Mouse (Mus musculus) CD4-positive helper T cell, adult 2 months (primary cell): Measurements from ENCODE around the gene Gm49325.
A peak's percentile ranks its signal among the peaks of the same experiment; 100 is the strongest.

ENCODE experiments used
- DNase-seq: peaks from one replicate; pipeline ENCODE4 v3.0.0-alpha.2; 2012; ENCODE audit warnings: low read depth, missing footprints, low spot score

The Gm49325 gene

DNA sequence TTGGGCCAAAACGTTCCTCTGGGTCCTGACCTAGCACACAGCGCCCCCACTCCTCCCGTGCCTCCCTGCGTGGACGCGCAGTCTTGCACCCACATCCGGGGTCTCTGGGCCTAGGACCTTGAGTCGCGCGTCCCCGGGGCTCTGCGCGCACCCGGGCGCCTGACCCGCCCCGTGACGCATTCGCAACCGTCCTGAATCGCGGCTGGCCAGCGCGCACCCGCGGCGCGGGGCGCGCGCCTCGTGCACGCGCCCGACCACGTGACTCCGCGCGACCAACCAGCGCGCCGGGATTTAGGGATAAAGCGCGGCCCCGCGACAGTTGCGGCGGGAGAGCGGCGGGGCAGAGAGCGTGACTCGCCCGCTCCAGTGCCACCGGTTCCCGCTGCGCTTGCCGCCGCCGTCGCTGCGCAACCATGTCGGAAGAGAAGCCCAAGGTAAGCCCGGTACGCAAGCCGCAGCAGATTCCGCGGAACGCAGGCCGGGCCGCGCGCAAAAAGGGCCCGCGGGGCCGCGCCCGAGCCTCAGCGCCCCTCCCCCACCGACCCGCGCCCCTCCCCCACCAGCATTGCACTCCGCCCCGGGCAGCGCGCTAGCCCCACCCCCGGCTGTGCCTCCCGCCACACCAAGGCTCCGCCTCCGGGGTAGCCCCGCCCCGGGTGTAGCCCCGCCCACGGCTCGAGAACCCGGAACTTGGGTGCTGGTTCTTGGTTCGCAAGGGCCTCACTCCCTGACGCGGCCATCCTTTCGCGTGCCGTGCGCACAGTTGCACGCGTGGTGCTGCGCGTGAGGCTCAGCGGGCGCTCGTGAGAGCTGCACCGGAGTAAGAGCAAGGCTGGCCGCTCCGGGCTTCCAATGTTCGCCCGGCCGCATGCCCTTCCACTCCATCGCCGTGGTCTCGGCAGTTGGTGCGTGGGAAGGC, at the start of gene Gm49325, which contains the start of gene Sumo3:
TSS of gene Gm49325 (plus strand) at position 290 of the 919 bp plus-strand sequence.
TSS of gene Sumo3 (plus strand) at position 190 of the 919 bp plus-strand sequence.
- DNase-seq = peak; percentile 97

DNA sequence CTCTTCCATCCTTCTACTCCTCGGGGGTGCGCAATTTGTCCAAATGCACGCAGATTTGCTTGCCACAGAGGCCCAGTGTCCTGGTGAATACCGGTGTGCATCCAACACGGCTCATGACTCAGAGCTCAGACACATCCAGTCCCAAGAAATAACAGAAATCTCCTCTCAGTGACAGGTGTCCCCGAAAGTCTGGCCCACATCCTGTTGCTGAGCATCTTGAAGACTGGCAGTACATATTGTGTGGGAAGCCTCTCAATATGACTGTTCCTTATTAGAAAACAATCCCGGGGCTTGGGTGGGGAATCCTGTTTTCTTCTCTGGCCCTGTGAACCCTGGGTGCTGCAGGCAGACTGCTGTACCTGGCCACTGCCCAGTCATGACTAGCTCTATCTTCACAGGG, 49.4 kb upstream of the Gm49325 start:
- peak; percentile 45 for DNase-seq

GRCm38 (mm10) chr10:77557641-77558040, 48.4 kb upstream of the Gm49325 start:
- DNase-seq = peak; percentile 30

DNA sequence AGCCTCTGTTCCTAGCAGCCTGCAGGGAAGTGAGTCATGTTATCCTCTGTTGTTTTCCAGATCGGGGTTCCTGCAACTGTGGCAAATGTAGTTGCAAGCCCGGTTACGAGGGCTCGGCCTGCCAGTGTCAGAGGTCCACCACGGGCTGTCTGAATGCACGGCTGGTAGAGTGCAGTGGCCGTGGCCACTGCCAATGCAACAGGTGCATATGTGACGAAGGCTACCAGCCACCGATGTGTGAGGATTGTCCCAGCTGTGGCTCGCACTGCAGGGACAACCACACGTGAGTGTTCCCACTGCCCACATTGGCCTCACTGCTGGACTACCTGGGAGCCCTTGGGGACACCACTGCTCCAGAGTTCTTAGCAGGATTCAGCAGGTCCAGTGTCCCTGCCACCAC, 45.9 kb upstream of the Gm49325 start:
- no peak for DNase-seq

- no peak for DNase-seq
Observed at GRCm38 (mm10) chr10:77560830-77561229, 45.2 kb upstream of the Gm49325 start.

GRCm38 (mm10) chr10:77561508-77561907, 44.5 kb upstream of the Gm49325 start:
- no peak for DNase-seq

DNA sequence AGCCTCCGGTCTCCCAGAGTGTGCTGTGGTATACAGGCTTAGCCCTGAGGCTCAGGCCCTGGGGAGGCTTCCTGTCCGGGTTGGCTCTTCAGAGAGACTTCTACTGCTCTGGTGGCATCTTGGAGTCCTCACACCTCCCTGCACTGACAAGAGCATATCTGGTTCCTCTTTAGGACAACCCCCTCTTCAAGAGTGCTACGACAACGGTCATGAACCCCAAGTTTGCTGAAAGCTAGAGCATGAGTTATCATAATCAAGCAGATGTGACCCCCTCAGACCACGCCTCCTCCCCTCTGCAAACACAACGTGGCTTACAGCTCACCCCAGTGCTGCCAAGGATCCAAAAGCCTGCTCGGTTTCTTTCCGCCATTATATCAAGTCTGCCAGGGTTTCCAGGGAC, 41.0 kb upstream of the Gm49325 start:
- no peak for DNase-seq

DNA sequence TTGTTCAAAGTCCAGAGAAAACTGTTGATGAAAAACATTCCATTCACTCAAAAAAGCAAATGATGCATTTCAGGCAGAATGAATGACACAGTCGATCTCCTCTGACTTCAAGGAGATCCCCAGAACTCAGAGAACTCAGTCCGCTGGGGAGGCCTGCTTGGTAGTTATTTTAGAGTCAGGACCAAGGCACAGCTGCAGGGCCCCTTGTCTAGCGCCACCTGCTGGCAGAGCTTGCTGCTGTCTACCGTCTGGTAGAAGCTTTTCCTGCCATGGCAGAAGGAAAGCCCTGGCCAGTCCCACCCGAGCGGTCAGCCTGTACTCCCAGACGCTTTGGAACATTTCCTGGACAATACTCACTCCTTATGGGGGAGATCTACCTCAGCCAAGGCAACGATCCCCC, 39.3 kb upstream of the Gm49325 start:
- DNase-seq = peak; percentile 80

DNA sequence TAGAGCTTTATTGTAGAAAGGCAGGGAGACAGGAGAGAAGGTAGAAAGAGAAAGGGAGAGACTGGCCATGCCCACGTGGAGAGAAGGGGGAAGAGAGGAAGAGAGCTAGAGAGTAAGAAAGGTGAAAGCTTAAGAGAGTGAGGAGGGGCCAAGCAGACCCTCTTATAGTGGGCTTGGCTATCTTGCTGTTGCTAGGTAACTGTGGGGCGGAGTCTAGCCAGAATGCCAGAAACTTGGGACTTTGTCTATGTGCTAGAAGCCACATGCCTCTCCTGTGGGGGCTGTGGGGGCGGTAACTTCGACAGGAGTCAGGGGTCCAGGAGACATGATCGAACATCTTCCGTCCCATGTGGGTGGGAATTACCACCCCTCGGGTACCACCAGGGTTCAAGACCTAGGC, 36.5 kb upstream of the Gm49325 start:
- no peak for DNase-seq

GRCm38 (mm10) chr10:77569973-77570658, 35.9 kb upstream of the Gm49325 start:
- no peak for DNase-seq

DNA sequence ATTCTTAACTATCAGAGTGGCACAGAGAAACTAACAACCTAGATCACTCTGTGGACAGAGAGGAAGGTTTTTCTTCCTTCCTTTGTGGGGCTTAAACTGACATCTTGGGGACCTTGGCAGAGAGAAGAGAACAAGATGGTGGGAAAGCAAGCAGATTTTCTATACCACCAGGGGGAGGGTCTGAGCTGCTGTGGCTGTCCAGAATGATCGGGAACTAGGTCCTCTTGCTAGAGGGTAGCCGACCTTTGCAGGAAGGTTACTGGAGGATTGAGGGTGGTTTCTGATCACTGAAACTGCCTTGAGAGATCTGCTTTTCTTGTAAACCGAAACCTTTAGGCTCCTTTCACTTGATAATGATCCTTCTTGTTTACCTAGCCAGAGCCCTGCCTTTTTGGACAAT, 33.8 kb upstream of the Gm49325 start:
- DNase-seq = peak; percentile 30

- DNase-seq = no peak
Observed at GRCm38 (mm10) chr10:77573162-77573561, 32.8 kb upstream of the Gm49325 start.

DNA sequence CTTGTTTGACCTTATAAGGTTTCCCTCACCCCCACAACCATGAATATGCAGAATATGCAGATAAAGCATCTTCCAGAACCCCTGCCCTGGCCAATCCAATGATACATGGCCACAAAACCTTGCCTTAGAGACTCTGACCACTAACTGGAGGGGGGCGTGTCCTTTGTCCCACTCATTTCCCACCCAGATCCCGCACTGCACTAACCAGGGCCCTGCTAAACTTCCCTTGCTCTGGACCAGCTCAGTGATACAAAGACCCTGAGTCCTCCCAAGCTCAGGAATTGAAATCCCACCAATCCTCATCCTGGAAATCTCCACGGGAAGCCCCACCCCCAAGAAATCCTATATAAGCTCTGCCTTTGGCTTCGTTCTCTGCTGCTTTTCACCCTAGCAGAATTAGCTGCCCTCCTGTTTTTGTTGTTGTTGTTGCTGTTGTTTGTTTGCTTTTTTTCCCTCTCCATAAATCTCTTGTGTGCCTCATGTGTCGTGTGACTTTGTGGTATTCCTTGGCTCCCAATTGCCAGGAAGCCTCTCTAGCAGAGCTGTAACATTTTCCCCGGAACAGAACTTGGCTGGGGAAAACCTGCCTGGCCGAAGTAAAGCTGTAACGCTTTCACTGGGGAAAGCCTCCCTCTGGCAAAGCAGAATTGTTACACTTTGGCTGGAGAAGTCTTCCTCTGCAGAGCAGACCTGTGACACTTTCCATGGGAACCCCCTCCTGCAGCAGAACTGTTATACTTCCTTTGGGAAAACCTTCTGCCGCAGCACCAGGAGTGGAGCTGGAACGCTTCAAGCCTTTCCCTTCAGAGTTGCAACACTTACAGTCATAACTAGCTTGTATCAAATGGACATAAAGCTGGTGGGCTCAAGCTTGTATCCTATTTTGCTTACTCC, 25.7 kb upstream of the Gm49325 start:
- DNase-seq = no peak

DNA sequence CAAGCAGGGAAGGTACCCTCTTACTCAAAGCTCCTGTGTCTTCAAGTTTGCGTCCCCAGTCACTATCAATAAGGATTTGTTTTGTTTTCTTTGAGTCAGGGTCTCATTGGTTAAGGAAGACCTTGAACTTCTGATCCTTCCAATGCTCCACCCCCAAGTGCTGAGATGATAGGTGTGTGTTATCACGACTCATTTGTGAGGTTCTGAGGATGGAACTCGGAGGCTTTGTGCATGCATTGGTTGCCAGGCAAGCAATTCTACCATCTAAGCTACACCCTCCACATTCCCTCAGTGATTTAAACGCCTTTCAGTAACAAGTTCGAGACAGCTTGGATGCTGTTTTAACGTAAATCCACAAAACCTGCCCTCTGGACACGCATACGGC, 25.0 kb upstream of the Gm49325 start:
- no peak for DNase-seq

- peak; percentile 99 for DNase-seq
Observed at GRCm38 (mm10) chr10:77581408-77582284, 24.4 kb upstream of the Gm49325 start, which contains the start of gene Pttg1ip. Gene Pttg1ip (plus strand): TSS chr10:77581720.

DNA sequence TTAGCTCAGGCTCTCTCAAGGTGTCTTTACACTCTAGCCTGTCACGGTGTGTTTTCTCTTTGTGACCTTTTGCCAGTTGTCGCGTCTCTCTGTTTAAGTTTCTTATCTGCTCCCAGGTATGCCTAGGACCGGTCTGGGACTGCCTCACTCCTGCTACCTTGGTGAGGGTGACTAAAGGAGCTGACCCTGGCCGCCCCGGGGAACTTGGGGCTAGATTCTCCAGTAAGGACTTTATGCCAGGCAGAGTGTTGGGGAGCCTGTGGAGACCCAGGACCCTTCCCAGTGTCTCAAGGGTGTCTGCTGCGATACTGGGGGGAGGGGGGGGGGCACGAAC, 23.7 kb upstream of the Gm49325 start:
- no peak for DNase-seq

DNA sequence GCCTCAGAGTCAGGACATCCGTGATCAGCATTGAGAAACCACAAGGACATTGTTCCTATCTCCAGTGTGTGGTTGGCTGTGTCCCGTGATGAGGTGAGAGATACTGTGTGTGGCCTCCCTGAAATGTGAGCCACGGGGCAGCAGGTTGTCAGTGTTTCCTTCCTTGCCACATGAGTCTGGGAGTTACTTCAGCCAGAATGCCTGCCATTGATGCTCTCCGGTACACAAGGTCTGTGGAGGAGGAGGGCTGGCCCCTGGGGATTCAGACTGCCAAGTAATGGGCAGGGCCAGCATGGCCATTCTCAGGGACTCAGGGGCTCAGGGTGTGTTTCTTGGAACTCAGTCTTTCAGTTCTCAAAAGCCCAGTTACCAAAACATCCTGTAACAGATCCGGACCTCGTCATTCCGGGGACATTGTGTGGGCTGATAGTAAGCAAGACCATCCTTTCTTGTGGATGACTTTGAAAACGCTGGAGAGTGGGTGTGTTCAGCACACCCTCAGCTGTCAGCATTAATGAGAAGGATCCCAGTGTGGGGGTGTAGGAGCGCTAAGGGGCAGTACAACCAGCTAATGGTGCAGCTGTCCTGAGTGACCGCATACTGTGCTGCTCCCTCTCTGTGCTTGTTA, 22.1 kb upstream of the Gm49325 start:
- peak; percentile 65 for DNase-seq

DNA sequence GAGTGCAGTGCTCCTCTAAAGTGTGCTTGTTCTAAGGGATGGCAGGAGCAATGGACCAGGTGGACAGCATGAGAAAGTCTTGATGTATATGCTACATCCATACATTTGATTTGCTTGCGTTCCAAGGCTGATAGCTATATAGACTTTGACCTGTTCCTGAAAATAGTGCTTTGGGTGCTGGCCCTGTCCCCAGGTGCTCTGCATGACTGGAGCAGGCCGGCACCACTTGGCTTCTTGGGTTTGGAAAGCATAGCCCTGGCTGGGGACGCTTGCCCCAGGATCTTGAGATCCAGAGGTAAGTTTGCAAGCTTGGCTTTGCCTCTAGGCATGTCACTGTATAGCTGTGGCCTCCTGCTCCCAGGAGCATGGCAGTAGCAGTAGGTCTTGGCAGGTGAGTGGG, 19.4 kb upstream of the Gm49325 start:
- no peak for DNase-seq

- no peak for DNase-seq
Observed at GRCm38 (mm10) chr10:77587091-77587775, 18.8 kb upstream of the Gm49325 start.

GRCm38 (mm10) chr10:77588036-77588435, 18.0 kb upstream of the Gm49325 start:
- no peak for DNase-seq
